Mouse (Mus musculus): ENCODE data around the gene Olfr338. TPM values are rescaled to one million over a fixed set of nuclear protein-coding genes. Genes with fewer than 3 reads are reported as not detected.
"Not testable (repeated sequence)": the region's sequence is repeated elsewhere in the genome, so short reads cannot be mapped to it uniquely, and the experiment has no call there.

The Olfr338 gene
- polyA plus RNA-seq (2012; rRNA removed): not detected in 2 replicates

DNA sequence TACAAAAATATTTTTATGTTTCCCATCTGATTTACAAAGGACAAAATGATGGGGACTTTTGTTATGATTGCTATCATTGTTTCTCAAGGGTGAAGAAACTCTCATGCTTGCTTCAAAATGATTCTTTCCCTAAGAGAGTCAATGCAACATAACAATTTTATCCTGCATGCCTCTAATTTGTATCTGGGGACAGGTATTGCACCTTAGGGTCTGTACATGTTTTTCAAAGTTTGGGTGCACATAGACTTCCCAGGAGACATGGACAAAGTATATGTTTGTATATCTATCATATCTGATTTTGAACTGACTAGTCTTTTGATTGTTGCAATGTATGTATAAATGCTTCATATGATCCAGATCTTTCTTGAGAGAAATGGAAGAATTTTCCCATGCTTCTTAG lies at the start of gene Olfr338:
Gene Olfr338, plus strand, starts transcription at position 301 of the 400 bp plus-strand sequence.
- DNase-seq (ENCODE audit: low read depth, low spot score): no peak

- WGBS: 88% methylated on average over 3 of the region's 3 CpGs
Observed at GRCm38 (mm10) chr2:36415174-36415573, 41.9 kb downstream of the Olfr338 start.

DNA sequence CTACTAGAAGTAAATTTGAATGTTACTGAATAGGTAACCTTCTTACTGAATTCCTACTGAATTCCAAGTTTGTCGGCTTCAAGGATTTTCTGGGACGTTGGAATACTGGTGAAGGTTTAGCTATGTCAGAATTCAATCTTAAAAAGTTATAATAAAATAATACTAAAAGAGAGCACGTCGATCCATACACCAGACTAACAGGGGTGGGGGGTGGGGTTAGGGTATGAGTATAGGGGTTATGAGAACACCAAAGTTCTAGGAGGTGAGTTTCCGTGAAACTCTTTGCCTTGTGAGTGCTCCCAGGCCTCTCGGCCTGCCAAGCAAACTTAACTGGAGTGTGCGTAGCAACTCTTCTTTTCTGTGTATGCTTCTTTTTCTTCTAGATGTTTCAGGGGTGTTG lies 42.3 kb downstream of the Olfr338 start:
- DNase-seq (ENCODE audit: low read depth, low spot score): not testable (repeated sequence)
- 93% methylated on average over 7 of the region's 7 CpGs for WGBS

More at GRCm38 (mm10) chr2:36415174-36415573, 41.9 kb downstream of the Olfr338 start:
- not testable (repeated sequence) for DNase-seq (ENCODE audit: low read depth, low spot score)

- 84% methylated on average over 3 of the region's 3 CpGs for WGBS
- DNase-seq (ENCODE audit: low read depth, low spot score): no peak
Observed at GRCm38 (mm10) chr2:36418647-36419046, 45.3 kb downstream of the Olfr338 start, which contains the start of gene Olfr339. Olfr339 (plus strand) TSS chr2:36418947.

Other genes starting within 250 kb of the Olfr338 start
- 46.0 and 46.5 TPM in 2 replicates for gene Mrrf, start 237.1 kb upstream of the Olfr338 start, polyA plus RNA-seq (2012; rRNA removed)
- 8.6 and 10.2 TPM in 2 replicates for gene Rbm18, start 236.7 kb upstream of the Olfr338 start, polyA plus RNA-seq (2012; rRNA removed)
- gene Ptgs1, start 143.1 kb upstream of the Olfr338 start, polyA plus RNA-seq (2012; rRNA removed): 15.1 and 28.0 TPM in 2 replicates
- gene Olfr339, start 45.4 kb downstream of the Olfr338 start, polyA plus RNA-seq (2012; rRNA removed): not detected in 2 replicates
- not detected in 2 replicates for gene Olfr340, start 79.1 kb downstream of the Olfr338 start, polyA plus RNA-seq (2012; rRNA removed)
- not detected in 2 replicates for gene Olfr341, start 108.9 kb downstream of the Olfr338 start, polyA plus RNA-seq (2012; rRNA removed)
- gene Olfr342, start 151.5 kb downstream of the Olfr338 start, polyA plus RNA-seq (2012; rRNA removed): not detected in 2 replicates
- gene Olfr344, start 193.1 kb downstream of the Olfr338 start, polyA plus RNA-seq (2012; rRNA removed): not detected in 2 replicates